Mouse (Mus musculus): ENCODE results near the gene Odf3.

- peak; percentile 68 for TF ChIP-seq TCF12 (IDR thresholded peaks at IDR 0.05; ENCODE audit: low read depth, low read length)
- TF ChIP-seq KAT2A (IDR thresholded peaks at IDR 0.05; ENCODE audit: insufficient replicate concordance, low read length): peak; percentile 89; the same call in 1 of the 2 replicates
- TF ChIP-seq CTCF (conservative IDR thresholded peaks at IDR 0.05 in 1 of 2, IDR thresholded peaks at IDR 0.05 in 1 of 2; ENCODE audit: low read depth in 2 of 2, low read length in 2 of 2): no peak
- peak; percentile 91 for TF ChIP-seq HCFC1 (IDR thresholded peaks at IDR 0.05; ENCODE audit: low read depth, low read length)
- no peak for TF ChIP-seq CHD1 (IDR thresholded peaks at IDR 0.05; ENCODE audit: low read depth, low read length)
- no peak for TF ChIP-seq ZC3H11A (IDR thresholded peaks at IDR 0.05; ENCODE audit: low read depth, low read length)
- TF ChIP-seq SMC3 (IDR thresholded peaks at IDR 0.05; ENCODE audit: low read depth, low read length): no peak
- TF ChIP-seq GABPA (IDR thresholded peaks at IDR 0.05; ENCODE audit: insufficient replicate concordance, low read depth, low read length): no peak
- TF ChIP-seq EP300 (IDR thresholded peaks at IDR 0.05; ENCODE audit: low read length): no peak
- peak; percentile 89 for TF ChIP-seq POLR2A (IDR thresholded peaks at IDR 0.05; ENCODE audit: low read depth, low read length)
- TF ChIP-seq JUND (conservative IDR thresholded peaks at IDR 0.05; ENCODE audit: low read depth, low read length): no peak
Measured at GRCm38 (mm10) chr7:140881696-140882468, 34.3 kb downstream of the Odf3 start, which contains the start of the genes Psmd13 and Sirt3.
